Mouse (Mus musculus) ovary, adult 18-20 months (tissue): ENCODE measurements around the gene Ice1.

ENCODE experiments used
- DNase-seq: peaks from one replicate; pipeline ENCODE4 v3.0.0; 2022; ENCODE audit warnings: low spot score, mixed read lengths

Gene Ice1

GRCm38 (mm10) chr13:70574216-70574615, 63.2 kb downstream of the Ice1 start:
- no peak for DNase-seq

GRCm38 (mm10) chr13:70567889-70568288, 69.5 kb downstream of the Ice1 start:
- no peak for DNase-seq

GRCm38 (mm10) chr13:70553456-70553855, 84.0 kb downstream of the Ice1 start:
- no peak for DNase-seq

DNA sequence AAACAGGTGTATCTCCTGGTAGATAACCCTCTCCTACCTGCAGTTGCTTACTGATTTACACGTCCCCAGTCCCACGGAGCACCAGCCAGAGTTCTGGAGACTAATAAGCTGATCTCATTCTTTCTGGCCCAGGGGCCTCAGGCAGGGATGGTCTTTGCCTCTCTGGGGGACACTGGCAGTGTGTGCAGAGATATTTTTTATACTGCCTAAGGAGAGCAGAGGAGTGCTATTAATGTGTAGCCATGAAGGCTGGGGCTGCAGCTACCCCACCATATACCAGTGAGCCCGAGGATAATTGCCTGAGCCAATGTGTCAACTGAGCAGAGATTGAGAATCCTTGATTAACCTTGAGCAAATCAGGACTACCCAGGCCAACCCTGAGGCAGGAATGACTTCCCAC, 90.0 kb downstream of the Ice1 start:
- no peak for DNase-seq

- no peak for DNase-seq
Measured at GRCm38 (mm10) chr13:70545261-70545660, 92.2 kb downstream of the Ice1 start.

DNA sequence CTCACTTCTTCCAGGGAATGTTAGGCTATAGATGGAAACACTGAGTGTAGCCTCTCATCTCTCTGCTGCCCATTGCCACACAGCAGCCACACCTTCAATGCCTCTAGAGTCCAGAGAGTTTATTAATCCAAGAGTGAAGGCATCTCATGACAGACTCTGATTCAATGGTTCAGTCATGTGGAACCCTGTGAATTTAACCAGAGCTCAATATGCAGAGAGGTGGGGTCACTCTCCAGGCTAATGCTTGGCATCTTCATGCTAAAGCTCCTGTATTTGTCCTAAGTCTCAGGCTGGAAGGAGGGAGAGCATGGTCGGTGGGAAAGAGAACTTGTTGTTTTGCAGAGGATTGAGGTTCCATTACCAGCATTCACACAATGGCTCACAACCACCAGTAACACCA, 97.6 kb downstream of the Ice1 start:
- no peak for DNase-seq

DNA sequence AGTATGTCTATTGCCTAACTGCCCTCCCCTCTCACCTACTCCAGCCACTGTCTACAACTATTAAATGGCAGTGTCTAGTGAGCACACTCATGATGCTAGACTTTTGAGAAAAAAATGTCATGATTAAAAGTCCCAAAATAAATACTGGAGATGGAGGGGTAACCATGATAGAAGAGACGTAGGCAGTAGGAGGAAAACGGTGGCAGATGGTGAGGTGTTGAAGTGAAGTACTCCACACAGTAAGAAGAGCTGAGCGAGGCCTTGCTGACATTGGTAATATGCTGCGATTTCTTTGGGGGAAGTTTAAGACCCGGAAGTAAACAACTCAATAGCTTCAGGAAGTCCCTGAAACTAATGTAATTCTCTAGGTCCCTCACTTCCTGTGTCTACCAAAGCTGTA, 104.0 kb downstream of the Ice1 start:
- no peak for DNase-seq

GRCm38 (mm10) chr13:70532719-70533118, 104.7 kb downstream of the Ice1 start:
- DNase-seq, result no peak

DNA sequence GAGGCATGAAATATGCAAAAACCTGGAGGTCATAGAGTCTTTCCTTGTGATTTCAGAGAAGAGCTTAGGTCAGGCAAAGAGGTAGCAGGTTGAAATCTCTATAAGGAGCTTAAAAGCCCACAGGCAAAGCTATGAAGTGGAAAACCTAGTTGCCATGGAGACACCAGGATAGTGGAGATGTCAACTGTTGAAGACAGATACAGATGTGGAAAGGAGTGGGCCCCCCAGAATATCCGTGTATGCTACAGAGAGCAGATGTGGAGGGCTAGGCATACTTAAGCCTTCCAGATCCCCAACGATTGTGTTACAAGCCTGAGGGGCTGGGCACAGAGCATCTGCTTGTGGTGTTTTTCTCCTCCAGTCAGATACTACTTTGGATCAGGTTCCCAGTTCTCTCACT, 119.8 kb downstream of the Ice1 start:
- DNase-seq, result no peak

DNA sequence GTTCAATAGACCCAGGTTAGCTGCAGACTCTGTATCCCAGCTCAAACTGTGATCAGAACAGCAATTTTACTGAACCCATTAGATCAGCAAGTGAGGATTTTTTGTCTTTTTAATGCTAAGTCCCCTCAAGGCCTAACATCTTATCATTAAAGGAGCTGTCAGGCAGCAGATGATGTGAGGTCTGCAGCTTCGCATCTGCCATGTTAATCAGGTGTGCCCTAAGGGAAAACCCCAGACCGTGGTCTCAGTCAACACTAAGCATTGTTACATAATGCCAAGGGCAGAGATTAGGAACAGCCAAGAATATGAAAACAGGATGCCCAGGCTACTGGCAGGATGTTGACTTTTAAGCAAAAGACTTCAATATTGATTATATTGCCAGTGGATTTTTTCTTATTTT, 122.4 kb downstream of the Ice1 start:
- no peak for DNase-seq

DNA sequence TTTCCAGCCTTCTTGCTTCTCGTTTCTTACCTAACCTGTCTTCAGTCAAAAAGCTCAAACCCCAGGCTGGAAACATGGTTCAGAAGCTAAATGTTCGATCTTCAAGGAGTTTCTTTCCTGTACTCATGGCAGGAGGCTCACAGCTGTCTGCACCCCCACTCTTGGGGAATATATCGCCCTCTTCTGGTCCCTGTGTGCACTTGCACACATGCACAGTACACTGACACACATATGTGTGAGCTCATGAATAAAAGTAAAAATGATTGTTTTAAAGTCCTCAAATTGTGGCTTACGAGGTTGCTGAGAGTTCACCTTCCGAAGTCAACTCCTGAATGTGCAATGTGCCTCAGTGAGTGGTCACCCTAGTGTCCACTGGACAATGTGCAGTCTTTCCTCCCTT, 127.2 kb downstream of the Ice1 start:
- DNase-seq, result no peak

DNA sequence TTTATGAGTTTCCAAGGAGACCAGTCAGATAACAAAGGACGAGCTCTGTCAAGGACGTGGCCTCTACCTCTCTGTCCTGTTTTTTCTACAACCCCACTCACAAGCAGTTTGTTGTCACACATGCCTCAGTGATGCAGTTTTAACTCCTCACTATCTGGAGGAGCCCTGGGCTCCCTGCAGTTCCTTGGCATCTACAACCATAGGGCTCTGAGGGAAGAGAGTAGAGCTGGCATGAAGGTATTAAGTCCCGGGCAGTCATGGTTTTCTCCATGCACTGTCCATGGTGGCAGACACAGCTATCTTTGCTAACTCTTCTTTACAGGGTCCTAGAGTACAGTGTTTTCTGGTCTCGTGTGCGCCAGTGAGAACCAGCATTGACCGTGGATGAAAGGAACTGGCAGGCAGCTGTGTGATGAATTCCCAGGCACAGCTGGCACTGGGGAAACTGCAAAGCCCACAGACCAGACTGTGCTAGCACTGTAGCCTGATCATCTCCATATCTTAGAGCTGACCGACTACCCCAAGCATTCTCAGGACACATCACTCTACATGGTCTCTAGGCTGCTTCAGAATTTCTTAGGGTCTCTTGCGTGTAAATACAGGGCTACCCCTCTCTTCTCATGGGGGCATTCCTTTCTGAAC, 127.9 kb downstream of the Ice1 start:
- DNase-seq, result no peak

GRCm38 (mm10) chr13:70508708-70509374, 128.6 kb downstream of the Ice1 start:
- no peak for DNase-seq
